Mouse (Mus musculus) intestine, postnatal 0 days (tissue): ENCODE measurements around the gene Krtap13-1. TPM values are rescaled to one million over a fixed set of nuclear protein-coding genes. Genes with fewer than 3 reads are reported as not detected.

Source experiments
- ATAC-seq: fragments of 200-750 bp; cut with Nextera tagmentation; 2 replicates; pipeline ENCODE4 v1.8.0; 2017; ENCODE audit warnings: mild to moderate bottlenecking, moderate TSS enrichment, moderate library complexity
- H3K27ac ChIP-seq: fragments of 300-500 bp; sonication (generic); 2 replicates; pipeline ENCODE4 v1.5.1; 2014; ENCODE audit warnings: mild to moderate bottlenecking, low read depth, low read length, moderate library complexity
- H3K27me3 ChIP-seq: fragments of 300-500 bp; sonication (generic); replicated peaks from 2 replicates; pipeline ENCODE4 v1.6.1; 2014; ENCODE audit warnings: low read length, mixed read lengths; ENCODE audit not compliant: control insufficient read depth, insufficient read depth
- H3K36me3 ChIP-seq: fragments of 300-500 bp; sonication (generic); 2 replicates; pipeline ENCODE4 v1.6.1; 2014; ENCODE audit warnings: mild to moderate bottlenecking, moderate library complexity; ENCODE audit not compliant: control insufficient read depth, insufficient read depth
- H3K4me1 ChIP-seq: fragments of 300-500 bp; sonication (generic); replicated peaks from 2 replicates; pipeline ENCODE4 v1.6.1; 2014; ENCODE audit warnings: antibody characterized with exemption, low read length, mixed read lengths; ENCODE audit not compliant: control insufficient read depth, insufficient read depth
- H3K4me2 ChIP-seq: fragments of 300-500 bp; sonication (generic); replicated peaks from 2 replicates; pipeline ENCODE4 v1.6.1; 2014; ENCODE audit warnings: low read depth, mild to moderate bottlenecking, moderate library complexity
- H3K4me3 ChIP-seq: fragments of 300-500 bp; sonication (generic); 2 replicates; pipeline ENCODE4 v1.5.1; 2014; ENCODE audit warnings: low read depth, low read length
- H3K9ac ChIP-seq: fragments of 300-500 bp; sonication (generic); 2 replicates; pipeline ENCODE4 v1.6.1; 2014; ENCODE audit warnings: mild to moderate bottlenecking, low read depth, low read length
- H3K9me3 ChIP-seq: fragments of 300-500 bp; sonication (generic); 2 replicates; pipeline ENCODE4 v1.6.1; 2016; ENCODE audit warnings: mixed run types; ENCODE audit not compliant: control insufficient read depth
- CTCF ChIP-seq: sonication (generic); IDR thresholded peaks from 2 replicates; pipeline ENCODE4 v1.5.1; 2016; ENCODE audit warnings: low read depth, mild to moderate bottlenecking, control low read depth, antibody characterized with exemption, moderate library complexity
- WGBS: fragments of 180-500 bp; shearing (Covaris S2); extraction: QIAGEN DNeasy Blood & Tissue Kit; methylation state at CpG from one replicate; pipeline ENCODE4 v1.1.7; 2014; 5-methylcytosine and 5-hydroxymethylcytosine counted together
- polyA plus RNA-seq: library from polyadenylated mRNA; unstranded; fragments of >200 nt; fragmentation: Nextera tagmentation; extraction: Ambion mirVana; gene quantifications from 2 replicates; pipeline ENCODE4 v1.2.1, GENCODE M21; 2015

Gene Krtap13-1
- polyA plus RNA-seq, 1 experiment from 2014 or later: not detected

DNA sequence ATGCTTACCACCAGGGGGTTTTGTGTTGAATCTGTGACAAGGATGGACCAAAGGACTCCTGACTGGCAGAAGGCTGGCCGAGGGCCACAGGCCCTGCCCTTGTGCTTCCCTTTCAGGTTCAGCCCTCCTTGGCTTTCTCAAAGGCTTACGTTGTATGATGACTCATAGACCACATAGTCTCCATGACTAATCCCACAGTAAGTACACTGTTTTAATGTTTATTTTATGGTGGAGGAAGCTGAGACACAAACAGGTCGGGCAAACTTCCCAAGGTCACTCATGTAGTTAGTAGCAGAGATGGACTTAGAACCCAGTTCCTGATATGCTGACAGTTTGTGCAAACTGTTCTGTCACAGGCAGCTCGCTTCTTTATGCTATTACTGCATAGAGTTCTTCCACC is 17.9 kb upstream of the Krtap13-1 start:
- WGBS: 26% methylated on average over 4 of the region's 4 CpGs

DNA sequence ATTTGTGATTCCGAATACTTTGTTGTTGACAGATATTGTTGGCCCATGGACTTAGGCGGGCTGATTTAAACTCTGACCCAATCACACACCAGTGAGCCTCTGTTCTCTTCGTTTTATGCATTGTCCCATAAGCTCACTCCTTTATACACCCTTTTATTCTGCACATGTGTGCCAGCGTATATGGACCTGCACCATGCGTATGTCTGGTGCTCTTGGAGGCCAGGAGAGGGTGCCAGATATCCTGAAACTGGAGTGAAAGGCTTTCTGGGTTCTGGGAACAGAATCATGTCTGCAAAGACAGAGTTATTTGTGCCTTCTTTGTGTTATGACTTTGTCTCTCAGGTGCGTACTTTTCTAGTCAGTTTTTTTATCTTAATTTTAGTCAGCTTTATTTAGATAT is 17.4 kb upstream of the Krtap13-1 start:
- Histone ChIP-seq H3K4me2 (no peak overlapping the region), H3K27me3 (no peaks in the 10 kb centered on the region), H3K4me3 (no peak overlapping the region), H3K4me1 (no peaks in the 10 kb centered on the region), H3K36me3 (no peaks in the 10 kb centered on the region), H3K9me3 (no peaks in the 10 kb centered on the region), H3K27ac (no peak overlapping the region), H3K9ac (no peak overlapping the region)
- 75% methylated on average over 6 of the region's 6 CpGs for WGBS
- TF ChIP-seq CTCF: peak; percentile 61
- ATAC-seq: peak; percentile 46; the same call in 1 of the 2 replicates

More for the DNA sequence above, 17.9 kb upstream of the Krtap13-1 start:
- Histone ChIP-seq H3K36me3 (no peaks in the 10 kb centered on the region), H3K4me2 (no peak overlapping the region), H3K4me1 (no peaks in the 10 kb centered on the region), H3K27me3 (no peaks in the 10 kb centered on the region), H3K9me3 (no peaks in the 10 kb centered on the region), H3K9ac (no peak overlapping the region), H3K27ac (no peak overlapping the region), H3K4me3 (no peak overlapping the region)
- TF ChIP-seq CTCF: peak; percentile 46; the same call in 1 of the 2 replicates
- ATAC-seq: peak; percentile 99

GRCm38 (mm10) chr16:88716549-88716948 is 12.1 kb upstream of the Krtap13-1 start:
- Histone ChIP-seq H3K9ac (no peak overlapping the region), H3K27ac (no peak overlapping the region), H3K27me3 (no peaks in the 10 kb centered on the region), H3K36me3 (no peaks in the 10 kb centered on the region), H3K4me2 (no peak overlapping the region), H3K4me3 (no peak overlapping the region), H3K9me3 (no peaks in the 10 kb centered on the region), H3K4me1 (no peaks in the 10 kb centered on the region)
- TF ChIP-seq CTCF: no peak
- no peak for ATAC-seq

GRCm38 (mm10) chr16:88720031-88720430 is 8.6 kb upstream of the Krtap13-1 start:
- TF ChIP-seq CTCF: no peak
- no peak overlapping the region for H3K4me3 ChIP-seq
- H3K9me3 ChIP-seq: no peaks in the 10 kb centered on the region
- H3K4me1 ChIP-seq: 0 out of 2 replicates have a peak, but pooled peaks cover 4% of the 10 kb centered on the region
- no peaks in the 10 kb centered on the region for H3K36me3 ChIP-seq
- ATAC-seq: no peak
- H3K27ac ChIP-seq: no peak overlapping the region
- no peak overlapping the region for H3K9ac ChIP-seq
- H3K4me2 ChIP-seq: no peak overlapping the region
- 42% methylated on average over 1 of the region's 1 CpGs for WGBS
- no peaks in the 10 kb centered on the region for H3K27me3 ChIP-seq

- Histone ChIP-seq H3K36me3 (no peaks in the 10 kb centered on the region), H3K4me3 (no peak overlapping the region), H3K27me3 (no peaks in the 10 kb centered on the region), H3K27ac (no peak overlapping the region), H3K4me1 (no peaks in the 10 kb centered on the region), H3K9me3 (no peaks in the 10 kb centered on the region), H3K9ac (no peak overlapping the region), H3K4me2 (no peak overlapping the region)
- TF ChIP-seq CTCF: no peak
- WGBS: 52% methylated on average over 2 of the region's 2 CpGs
- no peak for ATAC-seq
Observed at GRCm38 (mm10) chr16:88735391-88735790, 6.7 kb downstream of the Krtap13-1 start.

DNA sequence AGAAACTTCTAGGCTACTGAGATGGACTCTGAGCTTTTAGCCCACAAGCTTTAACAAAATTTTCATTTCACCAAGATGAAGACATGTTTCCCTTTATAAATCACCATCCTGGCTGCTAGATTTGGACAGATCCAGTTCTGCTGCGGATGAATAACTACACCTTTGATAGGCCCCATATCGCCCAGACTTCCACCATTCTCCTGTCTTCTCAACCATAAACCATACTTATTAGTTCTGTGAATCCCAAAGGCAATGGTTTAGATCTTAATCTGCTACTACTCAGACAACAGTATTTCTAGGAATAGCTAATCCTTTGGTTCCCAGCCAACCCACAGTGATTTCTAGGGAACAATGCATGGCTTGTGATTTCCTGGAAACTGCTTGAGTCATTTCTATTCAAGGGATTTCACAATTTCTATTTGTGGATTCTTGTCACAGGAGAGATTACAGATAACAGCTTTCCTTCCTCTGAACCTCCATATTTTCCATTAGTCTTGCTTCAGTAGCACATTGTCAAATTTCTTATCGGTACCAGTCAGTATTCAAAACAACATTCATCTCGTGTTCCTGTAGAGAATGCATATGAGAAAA is 16.2 kb downstream of the Krtap13-1 start:
- no peak overlapping the region for H3K9ac ChIP-seq
- no peak overlapping the region for H3K4me3 ChIP-seq
- WGBS: 78% methylated on average over 4 of the region's 4 CpGs
- H3K36me3 ChIP-seq: no peaks in the 10 kb centered on the region
- no peak for TF ChIP-seq CTCF
- ATAC-seq: peak; percentile 25; the same call in 1 of the 2 replicates
- no peak overlapping the region for H3K27ac ChIP-seq
- no peak overlapping the region for H3K4me2 ChIP-seq
- H3K4me1 ChIP-seq: no peaks in the 10 kb centered on the region
- no peaks in the 10 kb centered on the region for H3K9me3 ChIP-seq
- H3K27me3 ChIP-seq: no peaks in the 10 kb centered on the region
